Mouse (Mus musculus) c-Kit-positive CD71-negative TER-119-negative erythroid progenitor cells, embryonic 14.5 days (primary cell): ENCODE results near the gene Nelfe.
"Not testable (repeated sequence)": the region's sequence is repeated elsewhere in the genome, so short reads cannot be mapped to it uniquely, and the experiment has no call there.

Experiments used
- DNase-seq: peaks from one replicate; pipeline ENCODE4 v3.0.0-alpha.2; 2013; ENCODE audit warnings: low read depth

Nelfe gene

DNA sequence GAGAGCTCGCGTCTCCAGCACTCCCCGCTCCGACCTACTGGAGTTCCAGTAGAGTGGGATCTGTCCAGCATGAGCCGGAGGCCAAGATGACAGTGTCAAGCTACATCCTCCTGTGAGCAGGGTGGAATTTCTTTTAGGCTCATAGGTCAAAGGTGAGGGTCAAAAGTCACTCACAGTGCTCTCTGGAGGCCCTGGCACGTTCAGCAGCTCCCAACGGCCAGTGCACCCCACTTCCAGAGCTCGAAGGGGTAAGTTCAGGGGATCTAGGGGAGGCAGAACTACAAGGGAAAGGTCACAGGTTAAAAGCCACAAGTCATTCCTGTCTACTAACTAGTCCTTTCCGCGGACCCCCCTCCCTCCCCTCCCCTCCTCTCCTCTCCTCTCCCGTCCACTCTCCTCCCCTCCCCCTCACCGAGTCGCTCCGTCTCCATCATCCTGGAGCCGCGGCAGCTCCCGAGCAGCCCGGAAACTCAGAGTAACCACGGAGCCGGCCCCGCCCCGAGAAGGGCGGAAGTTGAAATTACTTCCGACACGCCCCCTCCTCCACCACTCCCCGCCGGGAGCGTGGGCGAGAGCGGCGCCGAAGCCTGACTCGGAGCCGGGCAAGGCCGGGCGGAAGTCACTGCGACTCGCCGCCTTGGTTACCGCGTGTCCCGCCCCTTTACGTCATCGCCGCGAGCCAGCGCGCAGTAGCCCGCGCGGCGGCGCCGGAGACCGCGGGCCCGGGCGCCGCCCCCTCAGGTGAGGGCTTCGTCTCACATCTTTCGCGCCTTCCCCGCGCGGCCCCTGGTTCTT, at the start of gene Nelfe, which contains the start of gene Skiv2l:
Nelfe (plus strand) TSS at position 670 of the 795 bp plus-strand sequence.
Skiv2l (minus strand) TSS at position 489 of the 795 bp plus-strand sequence.
- peak; percentile 92 for DNase-seq

DNA sequence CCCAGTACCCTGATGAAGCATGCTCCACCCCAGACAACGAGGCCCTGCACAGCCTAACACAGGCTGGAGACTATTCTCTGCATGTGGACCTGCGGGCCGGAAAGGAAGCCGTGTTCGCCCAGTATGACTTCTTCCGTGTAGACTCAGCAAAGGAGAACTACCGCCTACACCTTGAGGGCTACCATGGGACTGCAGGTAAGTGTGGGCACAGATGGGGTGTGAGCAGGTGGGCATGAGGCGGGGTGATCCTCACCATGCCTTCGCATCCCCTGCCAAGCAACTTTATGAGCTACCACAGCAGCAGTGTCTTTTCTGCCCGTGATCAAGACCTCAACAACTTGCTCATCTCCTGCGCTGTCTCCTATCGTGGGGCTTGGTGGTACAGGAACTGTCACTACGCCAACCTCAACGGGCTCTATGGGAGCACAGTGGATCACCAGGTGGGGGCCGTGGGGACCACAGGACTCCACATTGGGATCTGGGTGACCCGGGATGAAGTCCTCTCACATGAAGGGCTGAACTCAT, 49.3 kb upstream of the Nelfe start:
- DNase-seq = not testable (repeated sequence)

DNA sequence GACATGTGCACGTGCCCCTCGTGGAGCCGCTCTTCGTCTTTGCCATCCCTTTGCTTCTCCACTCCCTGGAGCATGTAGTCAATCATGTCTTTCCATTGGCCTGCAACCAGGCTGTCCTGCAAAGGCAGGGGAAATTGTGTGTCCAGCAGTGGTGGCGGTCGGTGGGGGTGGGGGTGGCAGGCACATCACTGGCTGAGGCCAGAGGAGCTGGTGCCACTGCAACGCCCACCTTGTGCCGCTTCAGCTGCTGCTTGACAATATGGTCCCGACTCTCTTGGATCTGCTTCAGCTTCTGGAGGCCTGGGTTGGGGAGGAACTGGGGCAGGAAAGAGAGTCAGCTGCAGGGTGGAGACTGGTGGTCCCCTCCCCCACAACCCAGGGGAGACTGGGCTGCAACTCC, 47.4 kb upstream of the Nelfe start:
- DNase-seq = not testable (repeated sequence)

DNA sequence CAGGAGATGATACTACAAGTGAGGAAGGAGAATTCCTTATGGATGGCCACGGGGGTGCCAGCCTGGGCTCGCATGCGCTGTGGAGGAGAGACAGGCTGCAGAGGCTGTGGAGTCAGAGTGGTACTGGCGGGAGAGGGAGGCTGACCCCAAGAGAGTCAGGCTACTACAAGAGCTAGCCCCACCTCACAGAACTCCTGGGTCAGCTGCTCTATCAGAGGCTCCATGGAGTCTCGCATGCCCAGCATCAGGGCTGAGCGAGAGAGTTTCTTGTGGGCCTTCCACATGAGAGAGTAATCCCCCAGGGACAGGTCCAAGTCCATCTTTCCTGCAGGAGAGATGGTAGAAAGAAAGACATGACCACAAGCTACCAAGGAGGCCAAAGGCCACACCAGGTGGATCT, 46.8 kb upstream of the Nelfe start:
- DNase-seq = not testable (repeated sequence)

DNA sequence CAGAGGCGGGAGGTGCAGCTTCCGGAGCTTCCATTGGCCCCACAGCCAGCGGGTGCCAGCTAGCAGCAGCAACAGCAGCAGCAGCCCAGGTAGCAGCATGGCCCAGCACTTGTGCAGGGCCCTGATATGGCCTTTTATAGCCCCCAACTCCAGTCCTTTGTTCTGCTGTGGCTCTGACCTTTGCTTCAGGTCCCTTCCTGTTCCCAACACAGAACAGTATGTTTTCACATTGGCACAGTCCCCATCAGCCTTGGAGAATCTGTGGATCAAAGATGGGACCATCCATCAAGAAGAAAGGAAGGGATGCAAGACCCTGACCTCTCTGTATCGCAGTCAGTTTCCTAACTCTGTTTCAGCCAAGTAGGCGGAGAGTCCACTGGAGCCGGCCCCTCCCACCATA, 45.9 kb upstream of the Nelfe start, which contains the start of gene Cyp21a1:
Cyp21a1 (minus strand) TSS at position 261 of the 400 bp plus-strand sequence.
- not testable (repeated sequence) for DNase-seq

DNA sequence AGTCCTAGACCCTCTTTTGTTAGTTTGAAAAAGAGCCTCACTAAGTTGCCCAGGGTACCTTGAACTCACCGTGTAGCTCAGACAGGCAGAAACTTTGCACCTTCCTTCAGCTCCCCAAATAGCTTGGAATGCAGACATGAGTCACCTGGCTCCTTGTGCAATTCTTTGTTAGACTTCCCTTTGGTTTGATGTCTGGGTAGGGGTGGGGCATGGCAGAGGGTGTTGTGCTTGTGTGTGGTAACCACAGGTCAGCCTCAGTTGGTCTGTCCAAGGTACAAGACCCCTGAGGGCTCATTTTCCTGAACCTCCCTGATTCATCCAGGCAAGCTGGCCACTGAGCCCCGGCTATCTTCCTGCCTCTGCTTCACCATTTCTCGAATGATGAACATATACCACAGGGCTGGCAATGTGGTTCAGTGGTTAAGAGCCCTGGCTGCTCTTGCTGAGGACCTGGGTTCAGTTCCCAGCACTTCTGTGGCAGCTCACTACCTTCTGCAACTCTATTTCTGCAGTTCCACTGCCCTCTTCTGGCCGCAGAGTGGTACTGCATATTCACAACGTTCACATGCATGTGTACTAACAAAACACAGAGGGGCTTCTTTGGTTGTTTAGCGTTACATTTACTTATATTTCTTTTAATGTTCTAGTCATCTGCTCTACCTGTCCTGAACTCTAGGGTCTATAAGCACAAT, 45.2 kb upstream of the Nelfe start:
- peak; percentile 6 for DNase-seq

DNA sequence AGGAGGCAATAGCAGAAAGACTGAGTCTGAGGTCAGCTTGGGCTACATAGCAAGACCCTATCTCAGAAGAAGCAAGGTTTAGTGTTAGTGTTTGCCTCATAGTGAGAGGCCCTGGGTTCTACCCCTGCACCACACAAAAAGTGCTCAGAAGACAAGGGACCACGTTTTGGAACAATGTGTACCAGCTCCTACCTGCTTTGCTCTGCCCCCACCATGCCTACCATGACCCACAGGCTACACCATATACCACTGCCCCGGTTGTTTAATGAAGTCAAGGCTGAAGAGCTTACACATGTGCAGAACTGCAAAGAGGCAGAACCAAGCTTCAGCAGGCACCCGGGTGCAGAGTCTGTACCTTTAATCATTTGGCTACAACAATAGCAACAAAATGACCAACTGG, 43.0 kb upstream of the Nelfe start:
- no peak for DNase-seq

DNA sequence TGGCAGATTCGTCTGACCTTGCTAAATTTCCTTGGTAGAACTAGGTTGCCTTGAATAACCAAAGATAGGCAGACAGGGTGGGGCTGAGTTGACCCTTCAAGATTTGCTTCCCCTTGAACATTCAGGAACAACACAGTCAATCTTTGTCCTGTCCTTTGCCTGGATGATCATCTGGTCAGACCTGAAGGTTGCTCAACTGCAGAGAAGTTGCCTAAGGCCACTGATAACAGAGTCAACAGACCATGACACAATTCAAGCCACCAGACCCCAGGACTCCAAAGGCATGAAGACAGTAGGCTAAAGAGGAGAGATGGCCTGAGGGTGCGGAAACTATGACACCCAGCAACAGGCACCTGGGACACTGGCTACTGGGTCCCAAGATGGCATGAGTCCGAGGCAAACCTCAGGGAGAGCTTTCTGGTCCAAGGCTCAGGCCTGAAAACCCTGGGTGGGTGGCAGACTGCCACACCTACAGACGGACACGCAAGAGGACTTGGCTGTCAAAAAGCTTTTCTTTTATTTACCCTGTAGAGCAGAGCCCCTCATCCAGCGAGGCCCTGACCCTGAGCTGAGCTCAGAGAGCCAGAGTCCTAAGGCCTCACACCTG, 41.5 kb upstream of the Nelfe start:
- DNase-seq = no peak

DNA sequence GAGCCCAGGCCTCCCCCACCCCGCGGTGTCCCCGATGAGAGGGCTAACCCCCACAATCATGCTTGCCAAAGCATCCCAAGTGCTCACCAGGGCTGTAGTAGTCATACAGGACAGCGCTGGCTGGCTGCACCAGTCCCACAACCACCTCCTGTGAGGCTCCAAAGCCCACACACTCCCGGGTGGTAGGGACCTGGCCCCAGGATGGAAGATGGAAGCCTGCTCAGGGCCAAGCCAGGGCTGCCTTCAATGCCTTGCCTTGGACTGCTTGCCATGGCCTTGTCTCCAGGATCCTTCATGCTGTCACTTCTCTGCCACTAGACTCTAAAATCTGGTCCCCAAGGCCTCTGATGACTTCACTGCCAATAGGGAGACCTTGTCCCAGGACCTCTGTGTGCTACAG, 39.8 kb upstream of the Nelfe start:
- not testable (repeated sequence) for DNase-seq

DNA sequence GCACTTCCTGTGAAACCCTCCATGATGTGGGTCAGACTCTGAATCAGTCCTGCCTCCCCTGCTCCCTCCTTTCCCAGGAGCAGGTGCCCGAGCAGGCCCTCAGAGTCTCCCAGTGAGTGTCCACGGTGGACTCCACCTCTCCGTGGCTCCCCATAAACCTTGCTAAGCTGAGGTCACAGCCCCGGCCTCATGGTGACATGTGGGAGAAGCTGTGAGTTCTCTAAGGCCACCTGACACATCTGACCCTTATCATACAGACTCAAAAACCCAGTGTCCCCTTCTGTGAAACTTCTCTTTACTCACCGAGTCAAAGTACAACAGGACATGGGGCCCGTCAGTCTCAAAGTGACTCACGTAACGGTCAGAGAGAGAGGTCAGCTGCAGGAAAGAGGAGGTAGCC, 39.4 kb upstream of the Nelfe start:
- DNase-seq = not testable (repeated sequence)

DNA sequence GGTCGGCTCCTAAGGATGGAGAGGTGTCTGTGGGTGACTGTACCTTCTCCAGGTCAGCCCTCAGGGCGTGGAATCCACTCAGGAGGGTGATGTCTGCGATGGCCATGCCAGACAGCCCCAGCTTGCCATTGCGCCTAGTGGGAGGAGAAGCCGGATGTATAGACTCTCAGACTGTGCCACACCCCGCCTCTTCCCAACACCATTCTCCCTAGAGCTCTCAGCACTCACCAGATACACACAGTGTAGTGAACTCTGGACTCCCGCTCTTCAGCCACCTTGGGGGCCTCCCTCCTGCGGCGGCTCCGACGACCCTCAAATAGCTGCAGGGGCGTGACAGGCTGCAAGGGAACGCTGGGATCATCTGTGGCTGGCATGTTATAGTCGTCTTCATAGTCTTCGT, 38.9 kb upstream of the Nelfe start:
- no peak for DNase-seq

DNA sequence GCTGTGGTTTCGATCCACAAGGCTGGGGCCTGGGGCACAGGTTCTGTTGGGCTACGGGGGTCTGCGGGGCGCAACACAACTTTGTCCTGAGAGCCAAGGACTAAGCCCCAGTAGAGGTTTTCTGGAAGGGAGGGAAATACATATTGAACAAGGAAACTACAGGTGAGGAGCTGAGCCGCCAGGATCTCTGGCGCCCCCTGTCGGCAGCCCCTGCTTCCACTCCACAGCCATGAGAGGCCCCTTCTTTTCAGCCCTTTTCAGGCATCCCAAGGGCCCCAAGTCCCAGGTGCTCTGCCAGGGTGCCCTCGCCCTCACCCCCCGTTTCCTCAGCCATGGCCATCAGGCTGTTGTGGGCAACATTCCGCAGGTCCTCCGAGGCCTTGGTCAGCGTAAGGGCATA, 36.4 kb upstream of the Nelfe start:
- not testable (repeated sequence) for DNase-seq

DNA sequence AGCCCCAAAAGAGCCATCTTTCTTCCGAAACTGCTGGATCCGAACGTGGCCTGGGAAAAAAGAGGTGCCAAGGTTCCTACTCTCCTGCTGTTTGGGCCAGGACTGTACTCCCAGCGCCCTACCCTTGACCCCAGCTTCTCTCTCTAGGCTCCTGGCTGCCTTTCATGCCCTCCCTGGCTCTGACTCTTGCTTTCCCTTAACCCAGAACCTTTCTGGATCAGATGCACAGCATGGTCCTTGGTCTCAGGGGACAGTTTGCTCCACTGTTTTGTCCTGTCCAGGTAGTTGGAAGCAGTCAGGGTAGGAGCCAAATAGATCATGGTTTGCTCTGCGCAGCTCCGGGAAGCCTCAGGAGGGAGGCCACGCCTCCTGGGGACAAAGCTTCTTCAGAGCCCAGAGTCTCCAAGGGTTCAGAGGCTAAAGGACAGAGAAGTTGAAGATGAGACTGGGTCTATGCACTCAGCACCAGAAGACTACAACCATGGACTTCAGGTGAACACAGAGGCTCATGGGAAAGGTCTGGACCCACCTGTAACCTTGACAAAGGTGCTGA, 35.3 kb upstream of the Nelfe start:
- no peak for DNase-seq

DNA sequence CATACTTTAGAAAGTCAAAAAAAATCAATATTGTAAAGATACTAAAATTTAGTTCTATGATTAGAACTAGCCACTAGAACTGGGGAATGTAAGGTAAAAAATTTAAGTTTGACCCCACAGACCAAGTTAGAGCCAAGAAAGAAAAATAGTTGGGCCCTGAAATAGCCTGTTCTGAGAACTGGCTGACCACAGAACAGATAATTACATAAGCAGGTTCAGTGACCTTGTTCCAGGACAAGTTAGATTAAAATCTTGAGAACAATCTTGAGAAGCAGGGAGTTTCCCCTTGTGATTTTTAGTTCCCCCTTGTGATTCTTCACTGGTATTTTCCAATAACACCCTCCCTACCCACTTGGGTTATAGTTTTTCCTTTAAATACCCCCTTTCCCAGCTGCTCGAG, 19.4 kb upstream of the Nelfe start:
- DNase-seq = not testable (repeated sequence)

DNA sequence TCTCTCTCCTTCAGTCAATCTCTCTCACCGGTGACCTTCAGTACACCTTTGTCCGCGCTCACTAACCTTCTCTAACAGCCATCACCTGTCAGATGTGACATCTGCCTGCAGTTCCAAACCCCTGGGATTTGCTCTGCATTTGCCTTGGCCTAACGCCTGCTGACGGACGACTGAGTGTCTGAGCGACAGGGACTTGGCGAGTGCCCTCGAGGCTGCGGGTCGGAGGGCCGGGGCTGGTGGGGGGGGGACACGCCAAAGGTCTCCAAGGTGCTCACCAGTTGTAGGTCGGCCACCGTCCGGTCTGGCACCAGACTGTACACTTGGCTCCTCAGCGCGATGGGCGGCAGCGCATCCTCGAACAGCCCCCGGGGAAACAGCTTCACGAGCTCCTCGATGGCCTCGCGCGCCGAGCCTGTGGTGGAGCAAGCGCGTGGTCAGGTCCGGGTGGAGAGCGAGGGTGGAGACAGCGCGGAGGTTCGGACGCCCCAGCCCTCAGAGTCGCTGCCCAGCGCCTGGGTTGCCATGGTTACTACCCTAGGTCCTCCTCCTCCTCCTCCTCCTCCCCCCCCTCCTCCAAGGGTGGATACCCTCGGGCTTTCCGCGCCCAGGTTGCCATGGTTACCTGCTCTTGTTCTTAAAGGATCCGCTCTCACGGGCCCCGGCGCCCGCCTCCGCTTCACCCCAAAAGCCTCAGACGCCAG, 13.9 kb upstream of the Nelfe start:
- no peak for DNase-seq

DNA sequence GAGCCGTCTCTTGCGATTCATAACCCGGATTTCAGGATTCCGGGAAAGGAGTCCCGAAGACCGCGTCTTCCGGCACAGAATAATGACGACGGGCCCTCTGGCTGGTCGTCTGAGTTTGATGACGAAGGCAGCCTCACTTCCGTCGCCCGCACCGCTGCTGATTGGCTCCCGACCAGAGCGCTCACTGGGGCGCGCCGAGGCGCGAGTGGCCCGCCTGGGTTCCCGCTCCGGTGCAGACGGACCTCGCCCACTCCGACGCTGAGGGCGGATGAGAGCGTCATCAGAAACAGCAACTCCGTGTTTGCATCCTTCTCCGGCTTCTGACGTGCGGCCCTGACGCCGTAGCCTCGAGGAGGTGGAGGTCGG, 13.4 kb upstream of the Nelfe start, which contains the start of the genes Stk19 and Dxo:
Stk19 (minus strand) TSS at position 90 of the 366 bp plus-strand sequence.
Dxo (plus strand) TSS at position 164 of the 366 bp plus-strand sequence.
- peak; percentile 95 for DNase-seq

DNA sequence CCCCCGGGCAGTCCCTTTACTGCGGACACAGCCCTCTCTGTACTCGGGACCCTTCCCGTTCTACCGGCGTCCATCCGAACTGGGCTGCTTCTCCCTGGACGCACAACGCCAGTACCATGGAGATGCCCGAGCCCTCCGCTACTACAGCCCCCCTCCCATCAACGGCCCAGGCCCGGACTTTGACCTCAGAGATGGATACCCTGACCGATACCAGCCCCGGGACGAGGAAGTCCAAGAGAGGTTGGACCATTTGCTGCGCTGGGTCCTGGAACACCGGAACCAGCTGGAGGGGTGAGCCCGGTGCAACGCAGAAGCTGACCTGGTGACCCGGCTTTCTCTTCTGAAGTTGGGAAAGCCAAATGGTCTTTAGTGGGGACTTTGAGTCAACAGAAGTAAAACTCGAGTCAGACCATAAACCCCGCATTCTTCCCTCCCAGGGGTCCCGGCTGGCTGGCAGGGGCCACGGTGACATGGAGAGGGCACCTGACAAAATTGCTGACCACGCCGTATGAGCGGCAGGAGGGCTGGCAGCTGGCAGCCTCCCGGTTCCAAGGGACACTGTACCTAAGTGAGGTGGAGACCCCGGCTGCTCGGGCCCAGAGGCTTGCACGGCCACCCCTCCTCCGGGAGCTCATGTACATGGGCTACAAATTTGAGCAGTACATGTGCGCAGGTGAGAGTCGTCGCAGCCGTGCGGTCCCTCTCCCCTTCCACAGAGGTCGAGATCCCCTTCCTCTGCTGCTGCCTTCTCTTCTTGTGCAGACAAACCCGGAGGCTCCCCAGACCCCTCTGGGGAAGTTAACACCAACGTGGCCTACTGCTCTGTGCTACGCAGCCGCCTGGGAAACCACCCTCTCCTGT, 12.5 kb upstream of the Nelfe start:
- DNase-seq = no peak

DNA sequence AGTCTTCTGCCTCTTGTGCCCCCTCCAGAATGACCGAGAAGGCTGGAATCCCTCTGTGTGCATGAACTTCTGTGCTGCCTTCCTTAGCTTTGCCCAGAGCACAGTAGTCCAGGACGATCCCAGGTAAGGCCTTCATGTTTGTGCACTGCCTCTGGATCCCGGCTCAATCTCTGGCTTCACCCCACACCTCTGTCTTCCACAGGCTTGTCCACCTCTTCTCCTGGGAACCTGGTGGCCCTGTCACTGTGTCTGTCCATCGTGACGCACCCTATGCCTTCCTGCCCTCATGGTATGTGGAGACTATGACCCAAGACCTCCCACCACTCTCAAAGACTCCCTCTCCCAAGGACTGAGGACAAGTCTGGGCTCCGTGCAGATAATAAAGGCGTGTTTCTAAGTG, 11.4 kb upstream of the Nelfe start:
- no peak for DNase-seq

DNA sequence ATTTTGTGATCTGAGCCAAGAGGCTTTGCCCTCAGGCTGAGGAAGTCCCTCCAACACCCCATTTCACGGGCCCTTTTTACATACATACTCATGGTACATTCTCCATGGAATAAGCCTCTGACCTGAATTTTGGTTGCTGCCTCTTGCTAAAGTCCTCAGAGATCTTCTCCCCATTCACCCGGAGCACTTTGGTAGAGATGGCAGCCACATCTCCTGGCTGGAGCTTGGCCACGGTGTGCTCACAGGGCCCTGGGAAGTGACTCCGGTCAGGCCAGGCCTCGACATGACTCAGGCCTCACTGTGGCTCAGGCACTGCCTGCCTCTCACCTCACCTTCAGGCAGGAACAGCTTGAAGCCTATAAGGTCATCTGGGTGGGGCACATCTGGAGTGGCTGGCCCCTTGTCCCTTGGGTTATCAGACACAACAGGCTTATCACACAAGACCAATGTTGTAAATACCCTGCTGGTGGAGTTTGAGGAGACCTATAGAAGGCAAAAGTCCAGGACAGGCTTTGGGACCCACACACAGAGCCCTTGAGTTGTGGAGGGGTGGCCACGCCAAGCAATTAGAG, 9.4 kb upstream of the Nelfe start:
- DNase-seq = no peak

DNA sequence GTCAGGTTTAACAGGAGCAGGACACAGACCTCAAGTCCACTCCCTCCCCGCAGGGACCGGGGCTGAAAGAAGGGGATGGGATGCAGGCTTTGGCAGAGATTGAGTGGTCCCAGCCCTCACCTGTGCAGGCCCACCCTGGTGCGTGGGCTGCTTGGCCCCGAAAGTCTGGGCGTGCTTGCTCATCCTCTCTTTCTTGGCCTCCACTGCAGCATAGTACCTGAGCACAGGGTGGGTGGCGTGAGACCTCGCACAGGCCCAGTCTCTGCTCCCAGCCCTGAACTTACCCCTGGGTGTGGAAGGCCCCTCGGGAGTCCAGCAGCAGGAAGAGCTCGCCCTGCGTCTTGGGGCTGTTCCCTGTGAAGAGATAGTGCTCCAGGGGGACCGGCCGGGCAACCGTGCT, 5.3 kb upstream of the Nelfe start:
- DNase-seq = no peak
